Mouse (Mus musculus): ENCODE measurements around the gene Stard10. TPM values are rescaled to one million over a fixed set of nuclear protein-coding genes. Genes with fewer than 3 reads are reported as not detected.

Gene Stard10
- total RNA-seq, 2 experiments from 2014 or later: 13.2 to 14.6 TPM

GRCm38 (mm10) chr7:101329606-101330005 is 12.7 kb downstream of the Stard10 start:
- no peak for DNase-seq
- intact Hi-C loops (cut with DNase I): no loop called here

- intact Hi-C loops (cut with DNase I): no loop called here
- DNase-seq: no peak
Measured at GRCm38 (mm10) chr7:101330074-101330840, 13.4 kb downstream of the Stard10 start.

DNA sequence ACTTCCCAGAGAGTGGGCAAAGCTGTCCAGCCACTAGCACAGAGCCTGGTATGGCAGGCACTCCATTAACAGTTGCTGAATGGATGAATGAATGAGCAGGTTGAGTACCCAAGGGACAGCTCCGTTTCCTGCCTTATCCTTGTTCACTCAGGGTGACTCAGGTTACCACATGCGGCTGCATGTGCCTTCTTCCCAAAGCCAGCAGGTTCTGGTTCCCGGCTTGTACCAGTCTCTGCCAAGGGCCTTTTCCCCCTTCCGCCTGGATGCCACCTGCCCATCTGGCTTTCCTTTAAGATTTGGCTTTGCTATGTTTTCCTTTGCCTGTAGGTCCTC is 13.9 kb downstream of the Stard10 start:
- intact Hi-C loops (cut with DNase I): no loop called here
- peak; percentile 46 for DNase-seq

GRCm38 (mm10) chr7:101332045-101332831 is 15.4 kb downstream of the Stard10 start:
- DNase-seq: no peak
- intact Hi-C loops (cut with DNase I): no loop called here

DNA sequence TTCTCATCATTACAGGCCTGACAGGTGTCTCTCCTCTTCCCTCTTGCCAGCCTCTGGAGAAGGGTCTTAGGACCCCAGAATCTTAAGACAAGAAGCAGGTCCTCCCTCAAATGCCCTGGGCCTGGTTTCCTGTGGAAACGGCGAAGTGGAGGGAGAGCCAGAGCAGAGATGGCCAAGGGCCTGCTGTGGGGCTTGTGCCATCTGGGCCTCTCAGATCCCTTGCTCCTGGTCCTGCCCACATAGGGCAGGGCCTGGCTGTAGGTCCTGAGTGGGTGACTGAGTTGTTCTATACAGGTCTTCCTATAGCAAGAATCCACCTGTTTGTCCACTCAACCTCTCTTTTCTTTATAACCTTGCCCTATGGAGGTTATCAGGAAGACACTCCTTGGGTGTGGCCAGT is 18.3 kb downstream of the Stard10 start:
- intact Hi-C loops (cut with DNase I): no loop called here
- DNase-seq: no peak

DNA sequence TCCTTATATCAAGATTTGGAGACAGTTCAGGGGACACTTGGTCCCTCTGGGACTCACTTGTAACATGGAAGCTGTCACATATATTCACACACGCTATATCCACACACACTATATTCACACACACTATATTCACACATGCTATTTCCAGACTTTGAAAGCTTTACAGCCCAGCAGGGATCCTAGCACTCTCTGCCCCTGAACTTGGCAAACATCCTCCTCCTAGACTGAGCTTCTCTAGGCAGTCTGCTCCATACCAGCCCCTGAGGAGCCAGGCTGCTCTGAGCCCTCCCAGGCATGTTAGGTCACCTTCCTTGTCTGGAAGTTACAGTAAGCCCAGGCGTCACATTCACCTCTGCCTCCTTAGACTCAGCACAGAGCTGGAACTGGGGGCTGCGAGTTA is 19.8 kb downstream of the Stard10 start:
- intact Hi-C loops (cut with DNase I): no loop called here
- DNase-seq: no peak

GRCm38 (mm10) chr7:101337401-101337800 is 20.5 kb downstream of the Stard10 start:
- no peak for DNase-seq
- intact Hi-C loops (cut with DNase I): no loop called here

DNA sequence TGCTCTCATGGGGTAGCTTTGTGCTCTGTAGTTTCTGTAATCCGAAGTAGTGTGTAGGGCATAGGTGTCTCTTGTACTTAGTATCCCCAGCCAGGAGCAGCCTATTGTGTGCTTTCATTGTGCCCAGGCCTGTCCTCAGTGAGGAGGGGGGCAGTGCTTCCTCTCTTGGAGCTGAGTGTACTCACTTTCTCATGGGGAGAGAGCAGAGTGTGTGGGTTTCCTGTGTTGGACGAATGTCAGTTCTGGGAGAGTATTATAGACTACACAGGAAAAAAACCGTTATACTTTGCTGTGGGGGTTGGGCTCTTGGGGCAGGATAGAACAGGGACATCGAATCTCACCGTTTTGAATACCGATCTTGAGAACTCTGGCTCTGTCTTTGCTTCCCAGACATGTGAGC is 24.5 kb downstream of the Stard10 start:
- DNase-seq: no peak
- intact Hi-C loops (cut with DNase I): no loop called here

DNA sequence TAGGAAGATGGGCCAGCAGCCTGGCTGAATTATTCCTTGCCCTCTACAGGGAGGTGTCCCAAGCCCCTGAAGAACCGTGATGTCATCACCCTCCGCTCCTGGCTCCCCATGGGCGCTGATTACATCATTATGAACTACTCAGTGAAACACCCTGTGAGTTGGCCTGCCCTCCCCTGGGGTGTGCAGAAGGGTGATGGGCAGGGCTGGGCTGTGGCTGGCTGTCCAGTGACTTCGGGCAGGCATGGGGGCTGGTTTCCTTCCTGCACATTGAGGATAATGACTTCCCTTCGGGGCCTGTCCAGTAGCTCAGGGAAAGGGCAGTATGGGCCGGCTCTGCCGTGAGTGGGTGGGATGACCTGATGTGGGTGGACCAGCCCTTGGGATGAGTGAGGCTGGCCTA is 26.2 kb downstream of the Stard10 start:
- DNase-seq: no peak
- intact Hi-C loops (cut with DNase I): no loop called here

- intact Hi-C loops (cut with DNase I): no loop called here
- no peak for DNase-seq
Measured at GRCm38 (mm10) chr7:101344892-101345291, 28.0 kb downstream of the Stard10 start.

DNA sequence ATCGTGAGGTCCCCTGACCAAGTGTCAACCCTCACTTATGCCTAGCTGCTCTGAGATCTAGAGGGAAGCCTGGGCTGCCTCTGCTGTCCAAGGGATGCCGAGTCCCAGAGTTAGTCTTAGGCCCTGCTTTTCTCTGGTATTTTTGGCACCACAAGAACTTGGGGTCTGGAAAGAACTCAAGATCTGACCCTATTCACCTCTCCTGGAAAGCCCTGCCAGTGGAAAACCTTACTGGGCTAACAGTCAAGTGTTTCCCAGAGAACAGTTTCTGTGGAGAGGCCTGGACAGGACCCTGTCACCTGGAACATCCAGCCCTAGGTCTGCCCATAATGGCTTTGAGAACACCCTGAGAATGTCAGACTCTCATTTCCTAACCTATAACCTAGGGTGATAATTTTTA is 30.1 kb downstream of the Stard10 start:
- DNase-seq: no peak
- intact Hi-C loops (cut with DNase I): no loop called here

- intact Hi-C loops (cut with DNase I): no loop called here
- peak; percentile 50 for DNase-seq
Measured at GRCm38 (mm10) chr7:101347767-101348270, 30.9 kb downstream of the Stard10 start, which contains the start of gene Arap1. Arap1 (plus strand) TSS chr7:101348067.

DNA sequence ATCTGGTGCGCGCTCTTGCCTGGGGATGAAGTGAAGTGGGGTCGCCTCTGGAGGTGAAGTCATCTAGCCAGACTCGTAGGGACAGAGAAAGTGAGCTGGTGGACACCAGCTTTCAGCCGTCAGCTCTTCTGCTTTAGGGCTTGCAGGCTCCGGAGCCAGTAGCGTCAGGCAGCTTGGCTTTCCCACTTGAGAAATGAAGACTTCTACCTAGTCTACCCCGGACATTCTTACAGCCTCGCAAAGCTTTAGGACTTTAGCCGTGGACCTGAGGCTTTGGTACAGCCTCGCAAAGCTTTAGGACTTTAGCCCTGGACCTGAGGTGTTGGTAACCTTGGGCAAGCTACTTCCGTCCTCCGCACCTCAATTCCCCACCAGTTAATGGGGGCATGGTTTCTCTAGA is 31.4 kb downstream of the Stard10 start:
- intact Hi-C loops (cut with DNase I): no loop called here
- no peak for DNase-seq

DNA sequence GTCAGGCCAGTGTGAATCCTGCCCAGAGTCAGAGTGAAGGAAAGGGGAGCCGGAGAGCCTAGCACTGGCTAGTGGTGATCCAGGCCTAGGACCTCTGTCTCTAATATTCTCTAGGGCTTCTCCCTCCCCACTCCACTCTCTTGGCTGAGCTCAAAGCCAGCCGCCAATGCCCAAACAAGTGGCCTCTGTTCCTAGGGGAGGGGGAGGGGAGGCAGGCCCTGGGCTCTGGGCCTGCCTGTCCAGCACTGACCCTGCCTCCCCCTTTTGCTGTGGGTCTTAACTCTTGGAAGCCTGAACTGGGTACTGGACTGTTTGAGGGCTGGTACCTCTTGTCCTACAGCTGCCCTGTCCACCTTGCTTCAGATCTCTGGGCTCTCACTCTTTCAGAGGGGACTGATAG is 33.0 kb downstream of the Stard10 start:
- DNase-seq: peak; percentile 73
- intact Hi-C loops (cut with DNase I): no loop called here

GRCm38 (mm10) chr7:101352404-101352803 is 35.5 kb downstream of the Stard10 start:
- intact Hi-C loops (cut with DNase I): no loop called here
- DNase-seq: no peak

DNA sequence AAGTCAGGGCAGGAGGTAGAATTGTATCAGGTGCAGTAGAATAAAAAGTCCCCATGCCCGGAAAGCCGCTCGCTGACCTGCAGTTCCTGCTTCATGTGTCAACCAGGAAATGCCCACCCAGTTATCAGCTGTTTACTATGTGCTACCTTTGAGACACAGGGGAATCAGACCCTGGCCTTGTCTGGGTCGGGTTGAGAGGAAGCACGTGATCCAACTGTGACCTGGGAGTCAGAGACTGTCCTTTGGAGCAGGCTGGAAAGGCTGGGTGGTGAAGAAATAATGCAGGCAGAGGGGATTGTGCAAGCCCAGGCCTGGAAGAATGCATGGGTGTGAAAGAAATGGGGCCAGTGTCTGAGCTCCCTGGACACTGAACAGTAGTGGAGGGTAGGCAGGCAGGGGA is 37.5 kb downstream of the Stard10 start:
- intact Hi-C loops (cut with DNase I): no loop called here
- DNase-seq: no peak

DNA sequence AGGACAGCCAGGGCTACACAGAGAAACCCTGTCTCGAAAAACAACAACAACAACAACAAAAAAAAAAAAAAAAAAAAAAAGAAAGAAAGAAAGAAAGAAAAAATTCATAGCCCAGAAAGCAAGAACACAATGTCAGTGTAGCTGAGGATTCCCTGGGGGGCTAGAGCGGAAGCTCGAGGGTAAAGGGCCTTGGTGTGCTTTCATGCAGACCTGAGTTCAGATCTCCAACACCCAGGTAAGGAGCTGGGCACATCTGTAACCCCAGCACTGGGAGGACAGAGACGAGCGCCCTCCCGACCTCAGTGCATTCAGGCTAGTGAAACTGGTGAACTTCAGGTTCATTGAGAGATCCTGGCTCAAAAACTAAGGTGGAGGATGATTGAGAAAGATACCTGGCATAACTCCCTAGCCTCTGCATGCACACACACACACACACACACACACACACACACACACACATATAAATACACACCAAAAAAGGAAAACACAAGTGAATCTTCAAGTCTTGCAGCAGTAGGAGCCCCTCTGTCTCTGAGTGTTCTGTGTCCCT is 38.7 kb downstream of the Stard10 start:
- no peak for DNase-seq
- intact Hi-C loops (cut with DNase I): no loop called here

- intact Hi-C loops (cut with DNase I): no loop called here
- DNase-seq: no peak
Measured at GRCm38 (mm10) chr7:101356868-101357267, 40.0 kb downstream of the Stard10 start.

DNA sequence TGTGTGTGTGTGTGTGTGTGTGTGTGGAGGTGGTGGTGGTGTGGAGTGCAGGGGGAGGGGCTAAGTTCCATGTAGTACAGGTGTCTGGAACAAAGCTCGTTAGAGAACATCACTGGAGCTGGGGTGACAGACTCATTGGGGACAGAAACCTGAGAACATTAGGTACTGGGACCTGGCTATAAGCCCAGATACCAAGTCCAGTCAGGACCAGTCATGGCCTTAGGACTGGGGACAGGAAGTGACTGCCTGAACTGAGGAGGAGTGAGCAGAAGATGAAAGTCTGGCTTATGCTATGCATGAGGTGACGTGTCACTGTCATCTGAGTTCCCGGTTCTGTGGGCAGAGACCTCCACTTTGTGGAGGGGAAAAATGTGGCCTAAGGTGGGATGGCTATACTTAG is 43.5 kb downstream of the Stard10 start:
- intact Hi-C loops (cut with DNase I): no loop called here
- no peak for DNase-seq

- intact Hi-C loops (cut with DNase I): no loop called here
- no peak for DNase-seq
Measured at GRCm38 (mm10) chr7:101361021-101361420, 44.1 kb downstream of the Stard10 start.

- intact Hi-C loops (cut with DNase I): no loop called here
- no peak for DNase-seq
Measured at GRCm38 (mm10) chr7:101361767-101362166, 44.9 kb downstream of the Stard10 start.

GRCm38 (mm10) chr7:101362791-101363191 is 45.9 kb downstream of the Stard10 start:
- intact Hi-C loops (cut with DNase I): no loop called here
- DNase-seq: no peak

Measured in left cerebral cortex, postnatal 4 days (tissue).